Mouse (Mus musculus): ENCODE measurements around the gene Bcl2l1.

Gene Bcl2l1

GRCm38 (mm10) chr2:152772231-152772630, 59.3 kb downstream of the Bcl2l1 start:
- DNase-seq (ENCODE audit: low spot score in 2 of 2) = no peak

GRCm38 (mm10) chr2:152771571-152771970, 60.0 kb downstream of the Bcl2l1 start:
- no peak for DNase-seq (ENCODE audit: low spot score in 2 of 2)

GRCm38 (mm10) chr2:152769677-152770076, 61.9 kb downstream of the Bcl2l1 start:
- DNase-seq (ENCODE audit: low spot score in 2 of 2) = no peak

- no peak for DNase-seq (ENCODE audit: low spot score in 2 of 2)
Measured at GRCm38 (mm10) chr2:152767618-152768271, 63.8 kb downstream of the Bcl2l1 start.

DNA sequence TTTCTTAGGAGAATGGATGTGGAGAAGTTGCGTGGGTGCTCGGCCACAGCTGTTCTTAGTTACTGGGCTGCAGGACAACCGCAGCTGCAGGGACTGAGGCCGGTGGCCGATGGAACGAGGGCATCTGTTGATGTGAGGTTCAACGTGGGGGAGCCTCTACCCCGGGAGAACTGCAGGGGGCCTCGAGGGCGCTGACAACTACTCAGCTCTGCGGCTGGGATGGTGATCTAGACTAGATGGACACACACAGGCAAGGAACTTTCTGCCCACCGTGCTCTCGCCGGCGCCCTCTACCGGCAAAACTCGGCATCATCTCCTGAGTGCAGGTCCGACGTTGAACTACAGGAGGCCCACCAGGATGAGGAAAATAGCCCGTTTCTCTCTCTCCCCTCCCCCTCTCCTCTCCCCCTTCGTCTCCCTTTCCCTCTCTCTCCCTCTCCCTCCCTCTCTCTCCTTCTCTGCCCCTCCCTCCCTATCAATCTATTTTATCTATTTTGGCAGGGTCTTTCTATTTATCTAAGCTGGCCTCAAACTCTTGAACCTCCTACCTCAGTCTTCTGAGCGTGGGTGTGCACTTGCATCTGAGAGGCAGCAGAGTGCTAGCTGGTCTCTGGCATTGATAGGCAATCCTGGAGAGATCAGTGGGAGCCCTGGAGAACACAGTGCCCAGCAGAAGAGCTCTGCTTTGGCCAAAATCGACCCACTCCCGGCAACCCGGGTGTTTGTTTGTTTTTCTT, 65.0 kb downstream of the Bcl2l1 start:
- peak in 1 of 2 experiments; percentile 92 for DNase-seq (ENCODE audit: low spot score in 2 of 2)

DNA sequence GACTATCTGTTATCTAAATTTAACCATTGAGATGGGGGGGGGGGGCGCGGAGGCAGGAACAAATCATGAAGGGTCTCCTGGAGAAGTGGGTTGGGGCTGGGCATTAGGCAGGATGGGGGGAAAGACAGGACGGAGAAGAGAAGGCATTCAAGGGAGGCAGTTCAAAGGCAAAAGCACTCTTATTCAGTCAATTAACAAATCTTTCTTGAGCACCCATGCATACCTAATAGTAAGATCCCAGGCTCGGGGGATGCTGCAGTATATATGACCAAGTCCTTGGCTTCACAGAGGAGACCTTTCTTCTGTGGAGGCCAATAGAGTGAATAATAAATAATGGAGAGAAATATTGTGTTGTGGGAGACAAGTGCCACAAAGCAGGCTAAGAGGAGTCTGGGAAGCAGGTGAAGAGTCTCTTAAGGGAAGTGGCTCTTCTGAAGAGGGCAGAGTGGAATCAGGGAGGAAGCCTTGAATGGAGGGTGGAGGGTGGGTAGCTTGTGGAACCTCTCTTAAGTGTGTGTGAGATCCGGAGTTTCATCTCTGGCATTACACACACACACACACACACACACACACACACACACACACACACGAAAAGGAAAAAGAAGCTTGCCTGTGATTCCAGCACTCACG, 66.4 kb downstream of the Bcl2l1 start:
- DNase-seq (ENCODE audit: low spot score in 2 of 2) = no peak

GRCm38 (mm10) chr2:152764172-152765044, 67.1 kb downstream of the Bcl2l1 start:
- no peak for DNase-seq (ENCODE audit: low spot score in 2 of 2)

- DNase-seq (ENCODE audit: low spot score in 2 of 2) = no peak
Measured at GRCm38 (mm10) chr2:152763310-152763709, 68.2 kb downstream of the Bcl2l1 start.

DNA sequence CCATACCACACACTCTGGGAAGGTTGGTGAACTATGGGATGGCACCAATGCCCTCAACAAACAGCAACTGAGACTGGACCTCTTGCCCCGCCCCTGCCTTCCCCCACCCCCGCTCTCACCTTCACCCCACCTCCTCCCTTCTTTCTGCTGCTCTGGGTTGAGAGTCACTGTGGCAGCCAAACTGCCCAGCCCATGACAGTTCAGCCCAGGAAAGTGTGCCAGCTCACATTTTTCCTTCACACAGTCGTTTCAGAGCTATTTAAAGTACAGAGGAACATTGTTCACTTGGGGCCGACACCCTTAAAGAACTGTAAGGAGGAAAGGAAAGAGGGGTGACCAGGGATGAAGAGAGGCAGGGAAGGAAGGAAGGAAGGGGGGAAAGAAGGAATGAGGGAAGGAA, 73.2 kb downstream of the Bcl2l1 start:
- DNase-seq (ENCODE audit: low spot score in 2 of 2) = no peak

- no peak for DNase-seq (ENCODE audit: low spot score in 2 of 2)
Measured at GRCm38 (mm10) chr2:152757478-152757877, 74.0 kb downstream of the Bcl2l1 start.

DNA sequence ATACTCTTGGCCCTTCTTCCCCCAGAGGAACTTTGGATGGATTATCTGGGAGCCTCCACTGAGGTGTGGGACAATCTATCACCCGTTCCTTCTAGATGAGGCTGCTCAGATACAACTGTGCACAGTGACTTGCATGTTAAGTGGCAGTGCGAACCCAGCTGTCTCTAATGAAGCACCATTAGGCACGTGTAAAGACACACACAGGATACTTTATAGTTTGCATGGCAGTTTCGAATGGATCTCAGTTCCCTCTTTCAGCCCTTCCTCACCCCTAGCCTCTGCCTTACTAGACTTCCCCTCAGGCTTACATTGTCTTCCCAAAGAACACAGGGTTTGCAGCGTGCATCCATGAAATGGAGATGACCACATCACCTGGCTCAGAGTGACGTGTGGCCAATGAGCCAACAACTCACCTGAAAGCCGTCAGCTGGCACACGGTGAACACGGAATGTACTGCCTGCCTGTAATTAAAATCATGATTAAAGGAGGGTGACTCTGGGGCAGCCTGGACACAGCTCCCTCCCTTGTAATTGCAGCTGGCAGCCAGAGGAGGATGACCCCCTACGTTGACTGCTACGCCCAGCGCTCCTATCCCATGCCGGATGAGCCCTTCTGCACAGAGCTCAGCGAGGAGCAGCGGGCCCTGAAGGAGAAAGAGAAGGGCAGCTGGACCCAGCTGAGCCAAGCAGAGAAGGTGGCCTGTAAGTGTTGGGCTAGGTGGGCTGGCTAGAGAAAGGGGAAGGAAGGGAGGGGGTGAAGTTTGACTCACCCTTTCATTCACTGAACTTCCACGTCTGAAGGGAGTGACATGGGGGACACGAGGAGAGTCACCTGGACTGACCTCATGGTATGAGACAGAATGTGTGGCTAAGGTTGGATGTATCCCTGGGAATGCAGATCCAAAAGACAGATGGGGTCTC, 74.8 kb downstream of the Bcl2l1 start:
- no peak for DNase-seq (ENCODE audit: low spot score in 2 of 2)

DNA sequence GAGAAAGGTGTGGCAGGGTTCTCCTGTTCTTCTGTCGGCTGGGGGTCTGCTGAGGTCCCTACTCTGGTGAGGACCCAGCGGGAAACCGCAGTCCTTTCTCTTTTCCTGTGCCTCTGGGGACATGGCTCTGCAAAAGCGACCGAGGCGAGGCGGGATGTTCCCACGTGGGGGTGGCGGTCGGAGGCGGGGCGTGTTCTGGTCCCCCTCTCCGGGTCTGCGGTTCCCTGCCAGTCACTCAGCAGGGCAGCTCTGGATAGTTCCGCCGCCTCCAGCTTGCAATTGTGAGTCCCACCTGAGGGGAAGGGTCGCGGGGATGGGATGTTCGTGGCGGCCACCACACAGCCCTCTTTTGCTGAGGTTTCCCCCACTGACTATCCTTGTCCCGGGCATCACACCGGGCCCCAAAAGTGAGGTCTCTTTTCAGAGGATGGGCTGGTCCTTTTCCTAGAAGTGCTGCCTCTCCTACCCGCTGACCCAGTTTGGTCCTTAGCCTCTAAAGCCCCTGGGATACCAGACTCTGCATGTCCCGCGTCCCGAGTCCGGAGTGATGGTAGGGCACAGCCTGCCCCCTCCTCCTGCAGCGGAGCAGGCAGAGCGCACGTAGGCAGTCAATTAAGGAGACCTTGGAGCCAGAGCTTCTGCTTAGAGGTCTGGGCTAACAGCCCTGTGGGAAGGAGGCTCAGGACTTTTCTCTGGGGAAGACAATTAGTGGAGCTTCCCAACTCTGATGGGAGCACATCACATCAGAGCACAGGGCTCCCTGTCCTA, 77.4 kb downstream of the Bcl2l1 start, which contains the start of gene Cox4i2:
Gene Cox4i2 (plus strand): TSS at position 230 of the 768 bp plus-strand sequence.
- no peak for DNase-seq (ENCODE audit: low spot score in 2 of 2)

DNA sequence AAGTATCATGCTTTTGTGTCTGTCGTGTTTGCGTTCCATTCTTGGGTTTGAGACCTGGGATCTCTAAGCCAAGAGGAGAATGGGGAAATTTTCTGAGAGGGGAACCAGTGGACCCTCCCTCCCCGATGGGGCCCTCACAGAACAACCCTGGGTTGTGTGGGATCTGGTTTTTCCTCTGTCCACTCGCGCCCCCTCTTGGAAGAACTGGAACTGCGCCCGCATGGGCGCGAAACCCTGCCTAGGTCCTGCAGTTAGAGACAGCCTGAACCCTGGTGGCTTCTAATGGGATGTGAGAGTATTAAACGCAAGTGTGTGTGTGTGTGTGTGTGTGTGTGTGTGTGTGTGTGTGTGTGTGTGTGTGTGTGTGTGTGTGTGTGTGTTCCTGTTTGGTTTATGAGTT, 89.1 kb downstream of the Bcl2l1 start:
- DNase-seq (ENCODE audit: low spot score in 2 of 2) = no peak

- DNase-seq (ENCODE audit: low spot score in 2 of 2) = peak in 1 of 2 experiments; percentile 38
Measured at GRCm38 (mm10) chr2:152741153-152742041, 90.1 kb downstream of the Bcl2l1 start.

DNA sequence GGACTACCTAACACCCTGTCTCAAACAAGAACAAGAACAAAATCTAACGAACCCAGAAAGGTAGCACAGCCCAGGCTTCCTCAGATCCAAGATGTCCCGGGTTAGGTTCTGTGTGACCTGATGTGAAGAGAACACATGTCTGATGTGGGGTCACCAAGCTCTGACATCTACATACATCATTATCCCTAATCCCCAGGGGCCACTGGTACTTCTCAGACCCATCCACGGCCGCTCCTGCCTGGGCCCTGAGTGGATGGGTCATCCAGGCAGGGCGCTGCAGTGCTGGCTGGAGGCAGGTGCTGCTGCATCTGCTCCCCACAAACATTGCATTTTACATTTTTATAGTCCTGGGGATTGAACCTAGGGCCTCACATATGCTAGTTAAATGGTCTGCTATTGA, 91.0 kb downstream of the Bcl2l1 start:
- DNase-seq (ENCODE audit: low spot score in 2 of 2) = no peak

- DNase-seq (ENCODE audit: low spot score in 2 of 2) = no peak
Measured at GRCm38 (mm10) chr2:152739842-152740260, 91.7 kb downstream of the Bcl2l1 start.

DNA sequence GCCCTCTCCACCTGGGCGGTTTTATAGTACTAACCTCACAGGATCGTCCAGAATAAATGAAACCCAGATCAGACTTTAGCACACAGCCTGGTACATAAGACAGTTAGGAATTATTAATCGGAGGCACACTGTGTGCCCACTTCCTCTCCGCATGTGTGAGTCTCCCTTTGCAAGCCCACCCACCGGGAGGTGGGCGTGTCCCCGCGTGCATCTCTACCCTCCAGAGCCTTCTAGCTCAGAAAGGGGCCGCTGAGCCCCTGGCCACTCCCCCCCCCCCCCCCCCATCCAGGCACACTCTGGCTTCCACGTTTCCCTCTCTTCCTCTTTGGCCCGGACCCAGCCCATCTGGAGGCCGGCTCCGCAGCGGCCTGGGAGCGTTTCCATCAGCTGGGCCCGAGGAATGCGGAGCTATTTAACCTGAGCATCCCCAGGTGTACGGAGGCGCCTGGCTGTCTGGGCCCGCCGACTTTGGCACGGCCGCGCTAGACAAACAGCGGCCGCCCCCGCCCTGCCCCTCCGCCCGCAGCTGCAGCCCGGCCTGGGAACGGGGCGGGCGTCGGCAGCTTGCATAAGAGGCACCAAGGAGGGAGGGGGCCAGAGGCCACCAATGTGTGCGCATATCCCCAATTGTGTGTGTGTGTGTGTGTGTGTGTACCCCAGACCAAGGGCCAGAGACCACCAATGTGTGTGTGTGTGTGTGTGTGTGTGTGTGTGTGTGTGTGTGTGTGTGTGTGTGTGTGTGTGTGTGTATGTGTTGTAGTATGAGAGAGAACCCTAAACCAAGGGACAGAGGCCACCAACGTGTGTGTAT, 92.3 kb downstream of the Bcl2l1 start:
- DNase-seq (ENCODE audit: low spot score in 2 of 2) = peak in 1 of 2 experiments; percentile 32

- no peak for DNase-seq (ENCODE audit: low spot score in 2 of 2)
Measured at GRCm38 (mm10) chr2:152738341-152738740, 93.2 kb downstream of the Bcl2l1 start.

All from left cerebral cortex, adult 9 months (tissue).